In genomic region chr9:105774878-105775277, GRCm38 (mm10) we compare ENCODE assay signal across 13 mouse cellular contexts. TPM values are rescaled to one million over a fixed set of nuclear protein-coding genes. Genes with fewer than 3 reads are reported as not detected.
DNase-seq lines count a peak whose midpoint lies in the region; ATAC-seq lines count a peak whose summit lies in the region.
"Had no signal": no experiment of that assay in that cellular context is flagged by ENCODE, and none has a peak within 500 bp of the region (broad histone marks: within the 10 kb centered on the region; RNA-seq: fewer than 3 reads in every experiment).

No protein-coding gene starts in this region.

- H3K27me3 ChIP-seq in heart, embryonic 12.5 days (replicated peaks): no peaks in the 10 kb centered on the region
- H3K27me3 ChIP-seq in neural tube, embryonic 15.5 days (replicated peaks): no peaks in the 10 kb centered on the region

- H3K9ac ChIP-seq in heart, embryonic 12.5 days: no peak overlapping the region
- H3K9ac ChIP-seq in neural tube, embryonic 15.5 days (replicated peaks): no peak overlapping the region
- H3K9ac ChIP-seq: liver, embryonic 14.5 days had no signal

- H3K27ac ChIP-seq in heart, embryonic 12.5 days (ENCODE audit: poor library complexity, severe bottlenecking): no peak overlapping the region
- H3K27ac ChIP-seq in neural tube, embryonic 15.5 days (replicated peaks): 0 out of 2 replicates have a peak overlapping the region, but pooled peaks have one; percentile 13
- H3K27ac ChIP-seq: hindbrain, embryonic 10.5 days; liver, embryonic 14.5 days had no signal

- no peak overlapping the region for H3K4me2 ChIP-seq in heart, embryonic 12.5 days
- H3K4me2 ChIP-seq in neural tube, embryonic 15.5 days: no peak overlapping the region

- H3K4me1 ChIP-seq in heart, embryonic 12.5 days (replicated peaks): peaks cover 14% of the 10 kb centered on the region
- peaks cover 3% of the 10 kb centered on the region; the same call in 1 of the 2 replicates for H3K4me1 ChIP-seq in neural tube, embryonic 15.5 days

- H3K4me3 ChIP-seq in heart, embryonic 12.5 days: no peak overlapping the region
- no peak overlapping the region for H3K4me3 ChIP-seq in neural tube, embryonic 15.5 days (replicated peaks)
- H3K4me3 ChIP-seq: hindbrain, embryonic 10.5 days had no signal

- peaks cover 8% of the 10 kb centered on the region for H3K9me3 ChIP-seq in heart, embryonic 12.5 days (replicated peaks)
- no peaks in the 10 kb centered on the region for H3K9me3 ChIP-seq in neural tube, embryonic 15.5 days (replicated peaks)
- H3K9me3 ChIP-seq: hindbrain, embryonic 10.5 days had no signal

- H3K36me3 ChIP-seq in heart, embryonic 12.5 days: no peaks in the 10 kb centered on the region
- no peaks in the 10 kb centered on the region for H3K36me3 ChIP-seq in neural tube, embryonic 15.5 days
- H3K36me3 ChIP-seq: hindbrain, embryonic 10.5 days had no signal

- ATAC-seq in heart, embryonic 12.5 days (ENCODE audit: insufficient number of reproducible peaks, low FRiP score): no peak
- no peak for ATAC-seq in neural tube, embryonic 15.5 days (ENCODE audit: low FRiP score)
- ATAC-seq: CD4-positive, CD25-positive, alpha-beta regulatory T cell, adult 4 months had no signal

- intact Hi-C loops in heart, postnatal 14 days (cut with DNase I): no loop called here

- DNase-seq in heart, adult 11 months: peak; percentile 97
- no peak for DNase-seq in neural tube, embryonic 10.5 days (ENCODE audit: extremely low spot score, low spot score)
- peak; percentile 57 to 76 for DNase-seq in heart, postnatal 14 days
- no peak for DNase-seq in embryo, embryonic 11 days
- no peak for DNase-seq in layer of hippocampus, adult 9-11 months
- no peak for DNase-seq in layer of hippocampus, adult 8-10 months (ENCODE audit: low spot score in 2 of 2)
- DNase-seq: retina, postnatal 1 day had no signal

- 55% methylated on average over 7 of the region's 7 CpGs for WGBS in heart, embryonic 12.5 days
- WGBS in neural tube, embryonic 15.5 days: 79% methylated on average over 7 of the region's 7 CpGs

RNA-seq across cellular contexts. Expression of gene Col6a6, which starts 53.1 kb away (rescaled TPM):
- polyA plus RNA-seq in heart, embryonic 12.5 days (2016; fragmentation: Nextera tagmentation; extraction: Ambion mirVana): 1.3 and 1.6 TPM in 2 replicates
- 0.35 and 0.50 TPM in 2 replicates for polyA plus RNA-seq in neural tube, embryonic 15.5 days (2015; fragmentation: Nextera tagmentation; extraction: Ambion mirVana)
- total RNA-seq in heart, postnatal 14 days (2021): 10 to 100 TPM; 10.4 to 10.5 TPM
- under 1 TPM; 0.43 to 0.74 (median 0.52) TPM for total RNA-seq in layer of hippocampus, adult 8-10 months (2022)
- total RNA-seq: monocyte, adult 5-6 weeks had no signal
- polyA plus RNA-seq: CD4-positive, CD25-positive, alpha-beta regulatory T cell, adult 4 months had no signal

Comparison
In these comparisons a context has a peak if more than half of its experiments do, and no peak if none do; other contexts are left out.
1. DNase-seq: peak in heart, adult 11 months (single experiment) and heart, postnatal 14 days (2 of 2); none in neural tube, embryonic 10.5 days (single experiment), embryo, embryonic 11 days (single experiment), layer of hippocampus, adult 9-11 months (single experiment) and layer of hippocampus, adult 8-10 months (0 of 2).
2. RNA of gene Col6a6, which starts 53.1 kb away (total RNA-seq): 10.4 to 10.5 TPM in heart, postnatal 14 days; 0.43 to 0.74 TPM in layer of hippocampus, adult 8-10 months; every median in the first group is over 4 times any median in the second.